Mouse (Mus musculus) hindbrain, embryonic 14.5 days (tissue): ENCODE results near the gene Gm30191. TPM values are rescaled to one million over a fixed set of nuclear protein-coding genes. Genes with fewer than 3 reads are reported as not detected.
"Not testable (repeated sequence)": the region's sequence is repeated elsewhere in the genome, so short reads cannot be mapped to it uniquely, and the experiment has no call there.

Experiments
- ATAC-seq: fragments of 200-750 bp; cut with Nextera tagmentation; 2 replicates; pipeline ENCODE4 v1.8.0; 2017; ENCODE audit warnings: moderate number of reproducible peaks, mild to moderate bottlenecking, moderate TSS enrichment, moderate library complexity; ENCODE audit not compliant: low FRiP score
- DNase-seq: peaks from one replicate; pipeline ENCODE4 v3.0.0-alpha.2; 2015; ENCODE audit warnings: low spot score
- H3K27ac ChIP-seq: fragments of 300-500 bp; sonication (generic); 2 replicates; pipeline ENCODE4 v1.5.1; 2014; ENCODE audit warnings: mild to moderate bottlenecking, moderate library complexity
- H3K27me3 ChIP-seq: fragments of 300-500 bp; sonication (generic); 2 replicates; pipeline ENCODE4 v1.6.1; 2014; ENCODE audit warnings: mild to moderate bottlenecking, low read length, mixed read lengths; ENCODE audit not compliant: control insufficient read depth, insufficient read depth
- H3K36me3 ChIP-seq: fragments of 300-500 bp; sonication (generic); replicated peaks from 2 replicates; pipeline ENCODE4 v1.6.1; 2014; ENCODE audit not compliant: control insufficient read depth, insufficient read depth
- H3K4me1 ChIP-seq: fragments of 300-500 bp; sonication (generic); replicated peaks from 2 replicates; pipeline ENCODE4 v1.6.1; 2014; ENCODE audit warnings: antibody characterized with exemption, low read length, mixed read lengths; ENCODE audit not compliant: control insufficient read depth, insufficient read depth
- H3K4me2 ChIP-seq: fragments of 300-500 bp; sonication (generic); replicated peaks from 2 replicates; pipeline ENCODE4 v1.6.1; 2014; ENCODE audit warnings: mild to moderate bottlenecking, moderate library complexity
- H3K4me3 ChIP-seq: fragments of 300-500 bp; sonication (generic); replicated peaks from 2 replicates; pipeline ENCODE4 v1.5.1; 2014; ENCODE audit warnings: mild to moderate bottlenecking, low read length
- H3K9ac ChIP-seq: fragments of 300-500 bp; sonication (generic); 2 replicates; pipeline ENCODE4 v1.6.1; 2014
- H3K9me3 ChIP-seq: fragments of 300-500 bp; sonication (generic); 2 replicates; pipeline ENCODE4 v1.6.1; 2016; ENCODE audit warnings: low read length; ENCODE audit not compliant: control insufficient read depth
- WGBS: fragments of 180-500 bp; shearing (Covaris S2); extraction: QIAGEN DNeasy Blood & Tissue Kit; methylation state at CpG from one replicate; pipeline ENCODE4 v1.1.7; 2014; 5-methylcytosine and 5-hydroxymethylcytosine counted together
- polyA plus RNA-seq: library from polyadenylated mRNA; unstranded; fragments of >200 nt; fragmentation: Nextera tagmentation; extraction: Ambion mirVana; gene quantifications from 2 replicates; pipeline ENCODE4 v1.2.1, GENCODE M21; 2014

Gm30191 gene
- polyA plus RNA-seq, 1 experiment from 2014 or later: 0.87 TPM

DNA sequence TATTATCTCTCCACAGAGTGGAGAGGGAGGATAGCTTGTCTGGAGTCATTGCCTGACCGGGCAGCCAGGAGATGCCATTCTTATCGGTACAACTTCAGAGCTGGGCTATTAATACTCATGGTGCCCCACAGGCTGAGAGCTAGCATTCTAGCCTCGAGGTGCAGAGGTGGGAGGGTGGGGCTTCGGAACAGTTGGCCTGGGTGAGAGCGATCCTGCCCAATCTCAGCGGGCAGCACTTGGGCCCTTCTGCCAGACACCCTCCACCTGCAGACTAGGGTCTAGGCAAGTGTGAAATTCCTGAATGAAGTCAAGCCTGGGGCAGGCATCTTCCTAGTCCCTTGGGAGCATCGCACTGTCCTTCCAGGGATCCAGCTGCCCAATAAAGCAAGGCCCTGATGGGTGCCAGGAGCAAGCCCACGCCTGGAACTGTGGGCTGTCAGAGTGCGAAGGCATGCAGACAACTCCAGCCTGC is 47.0 kb downstream of the Gm30191 start:
- Histone ChIP-seq H3K4me3 (no peak overlapping the region), H3K4me1 (peaks cover 2% of the 10 kb centered on the region), H3K36me3 (no peaks in the 10 kb centered on the region), H3K4me2 (no peak overlapping the region), H3K27me3 (no peaks in the 10 kb centered on the region), H3K9me3 (0 out of 2 replicates have a peak, but pooled peaks cover 3% of the 10 kb centered on the region), H3K27ac (no peak overlapping the region), H3K9ac (no peak overlapping the region)
- no peak for DNase-seq
- 72% methylated on average over 9 of the region's 9 CpGs for WGBS
- ATAC-seq: no peak

DNA sequence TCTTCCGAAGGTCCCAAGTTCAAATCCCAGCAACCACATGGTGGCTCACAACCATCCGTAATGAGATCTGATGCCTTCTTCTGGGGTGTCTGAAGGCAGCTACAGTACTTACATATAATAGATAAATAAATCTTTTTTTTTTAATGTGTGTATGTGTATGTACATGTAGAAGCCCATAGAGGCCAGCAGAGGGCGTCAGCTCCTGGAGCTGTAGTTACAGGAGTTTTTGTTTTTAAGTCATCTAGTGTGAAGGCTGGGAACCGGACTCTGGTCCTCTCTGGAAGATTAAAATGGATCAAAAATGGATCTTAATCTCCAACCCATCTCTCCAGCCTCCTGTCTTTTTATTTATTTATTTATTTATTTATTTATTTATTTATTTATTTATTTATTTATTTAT is 49.4 kb downstream of the Gm30191 start:
- ATAC-seq, H3K27me3 ChIP-seq, H3K36me3 ChIP-seq, H3K4me1 ChIP-seq, H3K27ac ChIP-seq, H3K9ac ChIP-seq, H3K9me3 ChIP-seq, H3K4me2 ChIP-seq, DNase-seq, H3K4me3 ChIP-seq: not testable (repeated sequence)
- WGBS: 85% methylated on average over 4 of the region's 4 CpGs

DNA sequence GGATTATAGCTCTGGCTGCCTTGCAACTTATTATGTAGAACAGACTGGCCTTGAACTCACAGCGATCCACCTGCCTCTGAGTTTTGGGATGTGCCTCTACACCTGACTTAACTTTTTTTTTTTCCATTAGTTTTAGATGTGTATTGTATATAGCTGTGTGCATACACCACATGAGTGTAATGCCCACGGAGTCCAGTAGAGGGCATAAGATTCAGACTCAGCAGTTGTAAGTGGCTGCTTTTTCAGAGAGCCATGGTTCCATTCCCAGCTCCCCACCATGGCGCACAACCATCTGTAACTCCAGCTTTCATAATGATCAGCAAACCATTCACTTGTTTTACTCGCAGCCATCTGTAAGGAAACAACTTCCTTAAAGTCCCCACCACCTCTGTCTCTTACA is 49.8 kb downstream of the Gm30191 start:
- Histone ChIP-seq H3K4me1 (no peaks in the 10 kb centered on the region), H3K9ac (no peak overlapping the region), H3K27me3 (no peaks in the 10 kb centered on the region), H3K9me3 (0 out of 2 replicates have a peak, but pooled peaks cover 3% of the 10 kb centered on the region), H3K4me3 (no peak overlapping the region), H3K4me2 (no peak overlapping the region), H3K36me3 (no peaks in the 10 kb centered on the region), H3K27ac (no peak overlapping the region)
- ATAC-seq (no peak), DNase-seq (no peak)
- WGBS: 88% methylated on average over 4 of the region's 4 CpGs

DNA sequence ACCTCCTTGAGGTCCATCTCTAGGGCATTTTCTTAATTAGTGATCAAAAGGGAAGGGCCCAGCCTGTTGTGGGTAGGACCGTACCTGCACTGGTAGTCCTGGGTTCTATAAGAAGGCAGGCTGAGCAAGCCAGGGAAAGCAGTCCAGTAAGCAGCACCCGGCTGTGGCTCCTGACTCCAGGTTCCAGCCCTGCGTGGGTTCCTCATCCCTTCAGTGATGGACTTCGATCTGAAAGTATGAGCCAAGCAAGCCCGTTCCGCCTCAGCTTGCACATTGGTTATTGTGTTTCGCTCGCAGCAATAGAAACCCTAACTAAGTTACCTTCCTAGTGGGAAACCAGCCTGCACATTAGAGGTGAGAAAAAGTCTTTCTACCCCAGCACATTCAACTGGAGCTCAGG is 50.6 kb downstream of the Gm30191 start:
- WGBS: 92% methylated on average over 8 of the region's 8 CpGs
- Histone ChIP-seq H3K4me1 (no peaks in the 10 kb centered on the region), H3K27ac (no peak overlapping the region), H3K9me3 (0 out of 2 replicates have a peak, but pooled peaks cover 3% of the 10 kb centered on the region), H3K9ac (no peak overlapping the region), H3K4me2 (no peak overlapping the region), H3K4me3 (no peak overlapping the region), H3K27me3 (no peaks in the 10 kb centered on the region), H3K36me3 (no peaks in the 10 kb centered on the region)
- DNase-seq: no peak
- ATAC-seq: no peak

DNA sequence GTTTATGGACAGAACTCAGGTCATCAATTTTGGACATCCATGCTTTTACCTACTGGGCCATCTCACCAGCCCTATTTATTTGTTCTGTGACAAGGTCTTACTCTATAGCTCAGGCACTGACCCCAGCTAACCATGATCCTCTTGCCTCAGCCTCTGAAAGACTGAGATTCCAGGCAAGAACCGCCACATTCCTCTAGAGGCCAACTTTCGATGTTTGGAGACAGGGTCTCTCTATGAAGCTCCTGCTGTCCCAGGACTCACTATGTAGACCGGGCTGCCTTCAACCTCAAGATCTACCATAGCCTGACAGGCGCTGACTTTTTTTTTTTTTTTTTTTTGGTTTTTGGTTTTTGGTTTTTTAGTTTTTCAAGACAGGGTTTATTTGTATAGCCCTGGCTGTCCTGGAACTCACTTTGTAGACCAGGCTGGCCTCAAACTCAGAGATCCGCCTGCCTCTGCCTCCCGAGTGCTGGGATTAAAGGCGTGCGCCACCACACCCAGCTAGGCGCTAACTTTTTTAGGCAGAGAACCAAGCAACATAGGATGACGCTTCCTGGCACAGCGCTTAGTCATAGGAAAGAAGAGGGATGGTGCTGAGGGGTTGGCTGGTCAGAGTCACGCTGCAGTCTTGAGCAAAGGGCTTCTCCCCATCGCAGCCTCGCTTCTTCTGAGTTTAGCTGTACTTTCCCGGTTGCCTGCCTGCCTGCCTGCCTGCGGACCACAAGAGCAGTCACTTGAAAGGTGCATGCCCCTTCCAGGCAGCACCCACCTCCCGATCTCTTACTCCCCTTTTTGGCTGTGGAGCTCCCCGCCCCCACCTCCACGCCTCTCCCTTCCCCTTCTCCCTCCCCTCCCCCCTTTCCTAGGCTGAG is 52.1 kb downstream of the Gm30191 start:
- WGBS: 76% methylated on average over 19 of the region's 19 CpGs
- no peak for ATAC-seq

DNA sequence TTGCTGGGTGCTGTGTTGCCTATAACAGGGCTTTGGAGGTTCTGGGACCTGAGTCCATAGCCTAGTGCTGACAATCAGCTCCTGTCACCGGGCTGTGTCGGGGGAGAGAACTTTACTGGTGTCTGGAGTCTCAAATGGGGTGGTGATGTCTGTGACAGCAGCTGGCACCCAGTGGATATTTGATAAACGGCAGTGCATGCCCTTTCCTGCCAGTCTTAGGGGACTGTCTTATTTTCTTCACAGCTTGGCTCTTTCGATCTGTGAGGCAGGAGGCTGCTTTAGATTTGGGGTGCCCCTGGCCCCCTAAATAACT is 52.7 kb downstream of the Gm30191 start:
- Histone ChIP-seq H3K9ac (no peak overlapping the region), H3K9me3 (0 out of 2 replicates have a peak, but pooled peaks cover 3% of the 10 kb centered on the region), H3K4me1 (no peaks in the 10 kb centered on the region), H3K27ac (no peak overlapping the region), H3K36me3 (no peaks in the 10 kb centered on the region), H3K4me2 (no peak overlapping the region), H3K27me3 (no peaks in the 10 kb centered on the region), H3K4me3 (no peak overlapping the region)
- DNase-seq (no peak), ATAC-seq (no peak)
- 66% methylated on average over 4 of the region's 4 CpGs for WGBS

More for the DNA sequence above, 52.1 kb downstream of the Gm30191 start:
- H3K4me1 ChIP-seq: no peaks in the 10 kb centered on the region
- H3K9me3 ChIP-seq: 0 out of 2 replicates have a peak, but pooled peaks cover 3% of the 10 kb centered on the region
- no peak overlapping the region for H3K4me2 ChIP-seq
- H3K27me3 ChIP-seq: no peaks in the 10 kb centered on the region
- DNase-seq: no peak
- H3K27ac ChIP-seq: no peak overlapping the region
- H3K36me3 ChIP-seq: no peaks in the 10 kb centered on the region
- H3K4me3 ChIP-seq: no peak overlapping the region
- H3K9ac ChIP-seq: no peak overlapping the region

Other genes with a start within 250 kb of the Gm30191 start
- gene Dhdds, start 246.0 kb upstream of the Gm30191 start, polyA plus RNA-seq: 49.3 and 49.6 TPM in 2 replicates
- gene Lin28a, start 228.1 kb upstream of the Gm30191 start, polyA plus RNA-seq: 0.13 and 0.27 TPM in 2 replicates
- not detected in 2 replicates for gene Zfp683, start 193.1 kb upstream of the Gm30191 start, polyA plus RNA-seq
- 3.0 and 4.7 TPM in 2 replicates for gene Crybg2, start 186.1 kb upstream of the Gm30191 start, polyA plus RNA-seq
- gene Cd52, start 151.9 kb upstream of the Gm30191 start, polyA plus RNA-seq: 1.7 and 2.4 TPM in 2 replicates
- 17.5 and 22.2 TPM in 2 replicates for gene Ubxn11, start 144.4 kb upstream of the Gm30191 start, polyA plus RNA-seq
- 429 and 442 TPM in 2 replicates for gene Sh3bgrl3, start 118.1 kb upstream of the Gm30191 start, polyA plus RNA-seq
- 19.2 and 20.3 TPM in 2 replicates for gene Cep85, start 59.8 kb upstream of the Gm30191 start, polyA plus RNA-seq
- not detected in 2 replicates for gene Gm7534, start 43.9 kb upstream of the Gm30191 start, polyA plus RNA-seq
- 0.13 TPM in 1 of 2 replicates, not detected in the other for gene Catsper4, start 19.6 kb upstream of the Gm30191 start, polyA plus RNA-seq
- 0.13 and 0.31 TPM in 2 replicates for gene Cnksr1, start 8.5 kb upstream of the Gm30191 start, polyA plus RNA-seq
- 0.32 TPM in 1 of 2 replicates, not detected in the other for gene E130218I03Rik, start 3.3 kb upstream of the Gm30191 start, polyA plus RNA-seq
- 12.5 and 14.4 TPM in 2 replicates for gene Zfp593, start 1.3 kb upstream of the Gm30191 start, polyA plus RNA-seq
- 16.4 and 16.9 TPM in 2 replicates for gene Grrp1, start 7.2 kb downstream of the Gm30191 start, polyA plus RNA-seq
- 38.5 and 45.1 TPM in 2 replicates for gene Pdik1l, start 41.0 kb downstream of the Gm30191 start, polyA plus RNA-seq
- 0.23 TPM in 1 of 2 replicates, not detected in the other for gene Trim63, start 68.2 kb downstream of the Gm30191 start, polyA plus RNA-seq
- 0.13 and 0.14 TPM in 2 replicates for gene Slc30a2, start 96.2 kb downstream of the Gm30191 start, polyA plus RNA-seq
- gene Extl1, start 136.9 kb downstream of the Gm30191 start, polyA plus RNA-seq: 0.30 and 0.58 TPM in 2 replicates
- 6.8 and 6.9 TPM in 2 replicates for gene Pafah2, start 149.4 kb downstream of the Gm30191 start, polyA plus RNA-seq
- gene Stmn1, start 221.4 kb downstream of the Gm30191 start, polyA plus RNA-seq: 5,273 and 5,278 TPM in 2 replicates
- 11.5 and 12.4 TPM in 2 replicates for gene Paqr7, start 249.8 kb downstream of the Gm30191 start, polyA plus RNA-seq